Comparison of ENCODE assay signal across 10 mouse cellular contexts in genomic region chr3:41541313-41541712, GRCm38 (mm10). TPM values are rescaled to one million over a fixed set of nuclear protein-coding genes. Genes with fewer than 3 reads are reported as not detected.
A peak's percentile ranks its signal among the peaks of the same experiment; 100 is the strongest.
DNase-seq lines count a peak whose midpoint lies in the region; ATAC-seq and TF ChIP-seq lines count a peak whose summit lies in the region.
"Had no signal": no experiment of that assay in that cellular context is flagged by ENCODE, and none has a peak within 500 bp of the region (broad histone marks: within the 10 kb centered on the region; RNA-seq: fewer than 3 reads in every experiment).

No protein-coding gene starts in this region.

- WGBS in liver, embryonic 12.5 days (ENCODE audit: insufficient replicate concordance) = 63% methylated on average over 3 of the region's 3 CpGs
- WGBS in small intestine, adult 2 months = 62% methylated on average over 3 of the region's 3 CpGs

- no peaks in the 10 kb centered on the region for H3K27me3 ChIP-seq in liver, embryonic 12.5 days (replicated peaks)
- no peaks in the 10 kb centered on the region for H3K27me3 ChIP-seq in ES-Bruce4 (ENCODE audit: control insufficient read depth, insufficient read depth, low read length, poor library complexity, severe bottlenecking)
- H3K27me3 ChIP-seq in small intestine, adult 2 months (ENCODE audit: control insufficient read depth, insufficient read depth, low read length) = no peaks in the 10 kb centered on the region
- H3K27me3 ChIP-seq: embryonic facial prominence, embryonic 15.5 days; liver, embryonic 15.5 days had no signal

- H3K9me3 ChIP-seq in liver, embryonic 12.5 days (replicated peaks) = no peaks in the 10 kb centered on the region
- H3K9me3 ChIP-seq in ES-Bruce4 (replicated peaks; ENCODE audit: control insufficient read depth, insufficient read depth, low read length, poor library complexity, severe bottlenecking) = no peaks in the 10 kb centered on the region
- H3K9me3 ChIP-seq: embryonic facial prominence, embryonic 15.5 days; liver, embryonic 15.5 days had no signal

- H3K4me1 ChIP-seq in liver, embryonic 12.5 days = no peaks in the 10 kb centered on the region
- no peaks in the 10 kb centered on the region for H3K4me1 ChIP-seq in ES-Bruce4 (ENCODE audit: control insufficient read depth, insufficient read depth, low read length)
- H3K4me1 ChIP-seq in small intestine, adult 2 months (ENCODE audit: control insufficient read depth, insufficient read depth, insufficient read length, low read length) = no peaks in the 10 kb centered on the region
- H3K4me1 ChIP-seq: liver, embryonic 15.5 days had no signal

- H3K27ac ChIP-seq in liver, embryonic 12.5 days = no peak overlapping the region
- H3K27ac ChIP-seq in ES-Bruce4 (ENCODE audit: insufficient read depth, low read length) = no peak overlapping the region
- H3K27ac ChIP-seq in small intestine, adult 2 months (ENCODE audit: insufficient read depth, low read depth, low read length) = no peak overlapping the region
- H3K27ac ChIP-seq: embryonic facial prominence, embryonic 15.5 days; liver, embryonic 15.5 days had no signal

- no peak overlapping the region for H3K4me2 ChIP-seq in liver, embryonic 12.5 days
- H3K4me2 ChIP-seq: embryonic facial prominence, embryonic 15.5 days; liver, embryonic 15.5 days had no signal

- H3K36me3 ChIP-seq in liver, embryonic 12.5 days = no peaks in the 10 kb centered on the region
- no peaks in the 10 kb centered on the region for H3K36me3 ChIP-seq in ES-Bruce4 (ENCODE audit: control insufficient read depth, insufficient read depth, low read length, poor library complexity, severe bottlenecking)
- H3K36me3 ChIP-seq in small intestine, adult 2 months (ENCODE audit: control insufficient read depth, insufficient read depth, low read length) = no peaks in the 10 kb centered on the region
- H3K36me3 ChIP-seq: embryonic facial prominence, embryonic 15.5 days; liver, embryonic 15.5 days had no signal

- TF ChIP-seq POLR2A in ES-Bruce4 (IDR thresholded peaks at IDR 0.05; ENCODE audit: insufficient read depth, low read length) = no peak
- TF ChIP-seq POLR2A in brain, embryonic 14.5 days (IDR thresholded peaks at IDR 0.05; ENCODE audit: borderline replicate concordance, extremely low read depth, insufficient read depth, insufficient read length, poor library complexity, severe bottlenecking) = no peak
- TF ChIP-seq POLR2A in small intestine, adult 2 months (IDR thresholded peaks at IDR 0.05; ENCODE audit: low read depth, low read length) = no peak

- TF ChIP-seq CTCF in ES-Bruce4 (IDR thresholded peaks at IDR 0.05; ENCODE audit: low read depth, low read length) = peak; percentile 42
- peak; percentile 31; the same call in 1 of the 2 replicates for TF ChIP-seq CTCF in brain, embryonic 14.5 days (IDR thresholded peaks at IDR 0.05; ENCODE audit: borderline replicate concordance, extremely low read depth, insufficient read depth, insufficient read length)
- peak; percentile 54; the same call in 1 of the 2 replicates for TF ChIP-seq CTCF in small intestine, adult 2 months (IDR thresholded peaks at IDR 0.05; ENCODE audit: extremely low read depth, insufficient read length, insufficient replicate concordance, low read depth, low read length)

- H3K9ac ChIP-seq in liver, embryonic 12.5 days = no peak overlapping the region
- no peak overlapping the region for H3K9ac ChIP-seq in ES-Bruce4 (ENCODE audit: low read depth, poor library complexity, severe bottlenecking)
- H3K9ac ChIP-seq: embryonic facial prominence, embryonic 15.5 days; liver, embryonic 15.5 days had no signal

- no peak for DNase-seq in liver
- no peak for DNase-seq in brain, embryonic 14.5 days (ENCODE audit: low read depth)
- no peak for DNase-seq in adrenal gland, adult 8-10 months
- DNase-seq in layer of hippocampus, postnatal 25 days (ENCODE audit: extremely low spot score in 1 of 2, low spot score in 1 of 2) = no peak
- DNase-seq: cerebellum, adult 18-20 months had no signal

- H3K4me3 ChIP-seq in liver, embryonic 12.5 days = no peak overlapping the region
- H3K4me3 ChIP-seq in ES-Bruce4 (ENCODE audit: low read depth, low read length) = no peak overlapping the region
- no peak overlapping the region for H3K4me3 ChIP-seq in small intestine, adult 2 months (ENCODE audit: low read depth, low read length)
- H3K4me3 ChIP-seq: embryonic facial prominence, embryonic 15.5 days; liver, embryonic 15.5 days had no signal

- 0 out of 2 replicates have a peak, but pooled peaks have one; percentile 42 for ATAC-seq in liver, embryonic 12.5 days

- TF ChIP-seq EP300 in ES-Bruce4 (IDR thresholded peaks at IDR 0.05; ENCODE audit: insufficient read depth, low read depth, low read length) = no peak

RNA-seq across cellular contexts. Expression of gene Jade1, which starts 14.2 kb away (rescaled TPM):
- polyA plus RNA-seq in liver, embryonic 12.5 days (2016; fragmentation: Nextera tagmentation; extraction: Ambion mirVana) = 13.8 and 14.0 TPM in 2 replicates
- polyA plus RNA-seq in ES-Bruce4 (2011; ENCODE audit: insufficient read depth, insufficient read length, low read depth, missing spikeins) = 179 and 201 TPM in 2 replicates
- polyA plus RNA-seq in brain, embryonic 14.5 days (2012; rRNA removed) = 12.8 and 12.9 TPM in 2 replicates
- polyA plus RNA-seq in small intestine, adult 2 months (2012; rRNA removed) = 8.1 and 18.5 TPM in 2 replicates
- total RNA-seq in adrenal gland, adult 8-10 months (2022) = 10 to 100 TPM; 48.6 to 76.6 (median 55.3) TPM
- 10 to 100 TPM; 23.9 to 26.7 TPM for total RNA-seq in layer of hippocampus, postnatal 25 days (2021)
